Mouse (Mus musculus) gastrocnemius, adult 2 months (tissue): Measurements from ENCODE around the gene Fhad1. TPM values are rescaled to one million over a fixed set of nuclear protein-coding genes. Genes with fewer than 3 reads are reported as not detected.

Source experiments
- DNase-seq: peaks from one replicate; pipeline ENCODE4 v3.0.0; 2022
- H3K27ac ChIP-seq: fragments of 200-600 bp; 2 replicates; pipeline ENCODE4 v1.8.1; 2022; ENCODE audit warnings: mild to moderate bottlenecking
- H3K4me3 ChIP-seq: fragments of 200-600 bp; 2 replicates; pipeline ENCODE4 v1.8.1; 2022; ENCODE audit warnings: mild to moderate bottlenecking, moderate library complexity
- CTCF ChIP-seq: fragments of 200-600 bp; IDR thresholded peaks from 2 replicates; pipeline ENCODE4 v1.8.1; 2022; ENCODE audit warnings: antibody characterized with exemption, mild to moderate bottlenecking, moderate library complexity
- intact Hi-C: fragments of 180-260 bp; cut with DNase I; formaldehyde crosslinking; loops from one replicate; pipeline ENCODE4 v1.15.1; 2025
- total RNA-seq, 2 experiments: library from RNA; stranded (reverse); gene quantifications; 2 replicates each; pipeline ENCODE4 v1.2.3; 2021

Fhad1 gene
- total RNA-seq, 2 experiments from 2014 or later, result not detected

GRCm38 (mm10) chr4:141958188-141958587 lies 56.7 kb downstream of the Fhad1 start:
- H3K27ac ChIP-seq, result peak overlapping the region; percentile 51
- intact Hi-C loops, result loop anchor here (1.0 to 10.0 kb wide), 3 partner anchors 101 to 343 kb away; partner anchors contain the start of gene Tmem82
- peak; percentile 70 for DNase-seq
- TF ChIP-seq CTCF, result peak; percentile 91
- H3K4me3 ChIP-seq, result peak overlapping the region; percentile 35

GRCm38 (mm10) chr4:141957740-141958139 lies 57.1 kb downstream of the Fhad1 start:
- intact Hi-C loops, result loop anchor here (1.0 to 10.0 kb wide), 3 partner anchors 100 to 343 kb away; partner anchors contain the start of gene Tmem82
- DNase-seq, result no peak

GRCm38 (mm10) chr4:141956931-141957330 lies 58.0 kb downstream of the Fhad1 start:
- DNase-seq, result no peak
- Histone ChIP-seq H3K4me3 (no peak overlapping the region), H3K27ac (no peak overlapping the region)
- intact Hi-C loops, result loop anchor here (5.0 to 10.0 kb wide), 2 partner anchors 145 to 342 kb away; partner anchors contain the start of gene Tmem82
- no peak for TF ChIP-seq CTCF

More at GRCm38 (mm10) chr4:141957740-141958139, 57.1 kb downstream of the Fhad1 start:
- H3K4me3 ChIP-seq, result peak overlapping the region; percentile 35
- no peak overlapping the region for H3K27ac ChIP-seq
- TF ChIP-seq CTCF, result no peak

GRCm38 (mm10) chr4:141954770-141955720 lies 59.8 kb downstream of the Fhad1 start:
- no peak overlapping the region for H3K27ac ChIP-seq
- H3K4me3 ChIP-seq, result no peak overlapping the region
- intact Hi-C loops, result loop anchor here (5.0 to 10.0 kb wide), 2 partner anchors 143 to 340 kb away; partner anchors contain the start of gene Tmem82
- no peak for TF ChIP-seq CTCF
- DNase-seq, result no peak

- Histone ChIP-seq H3K27ac (no peak overlapping the region), H3K4me3 (no peak overlapping the region)
- TF ChIP-seq CTCF, result no peak
- DNase-seq, result no peak
- intact Hi-C loops, result loop anchor here (10.0 kb wide), 1 partner anchor 339 kb away; the partner anchor contains the start of gene Tmem82
These were observed 61.0 kb downstream of the Fhad1 start for GRCm38 (mm10) chr4:141953859-141954258.

GRCm38 (mm10) chr4:141953291-141953690 lies 61.6 kb downstream of the Fhad1 start:
- TF ChIP-seq CTCF, result no peak
- Histone ChIP-seq H3K4me3 (no peak overlapping the region), H3K27ac (no peak overlapping the region)
- no peak for DNase-seq
- intact Hi-C loops, result loop anchor here (10.0 kb wide), 1 partner anchor 338 kb away; the partner anchor contains the start of gene Tmem82

- no peak for TF ChIP-seq CTCF
- intact Hi-C loops, result loop anchor here (10.0 kb wide), 1 partner anchor 338 kb away; the partner anchor contains the start of gene Tmem82
- H3K27ac ChIP-seq, result no peak overlapping the region
These were observed 62.1 kb downstream of the Fhad1 start for GRCm38 (mm10) chr4:141952824-141953223.

GRCm38 (mm10) chr4:141952114-141952513 lies 62.8 kb downstream of the Fhad1 start:
- H3K4me3 ChIP-seq, result no peak overlapping the region
- intact Hi-C loops, result loop anchor here (10.0 kb wide), 1 partner anchor 337 kb away; the partner anchor contains the start of gene Tmem82
- no peak for TF ChIP-seq CTCF
- peak; percentile 34 for DNase-seq
- no peak overlapping the region for H3K27ac ChIP-seq

More at GRCm38 (mm10) chr4:141952824-141953223, 62.1 kb downstream of the Fhad1 start:
- H3K4me3 ChIP-seq, result no peak overlapping the region
- DNase-seq, result no peak

GRCm38 (mm10) chr4:141949436-141949835 lies 65.4 kb downstream of the Fhad1 start:
- intact Hi-C loops, result no loop called here
- Histone ChIP-seq H3K27ac (no peak overlapping the region), H3K4me3 (no peak overlapping the region)
- TF ChIP-seq CTCF, result no peak
- DNase-seq, result no peak

GRCm38 (mm10) chr4:141948822-141949221 lies 66.1 kb downstream of the Fhad1 start:
- no peak for DNase-seq
- H3K4me3 ChIP-seq, result no peak overlapping the region
- no peak for TF ChIP-seq CTCF
- H3K27ac ChIP-seq, result no peak overlapping the region
- intact Hi-C loops, result no loop called here

- no peak overlapping the region for H3K4me3 ChIP-seq
- no peak overlapping the region for H3K27ac ChIP-seq
- DNase-seq, result no peak
- intact Hi-C loops, result no loop called here
- no peak for TF ChIP-seq CTCF
These were observed 72.5 kb downstream of the Fhad1 start for GRCm38 (mm10) chr4:141942403-141942802.

- intact Hi-C loops, result no loop called here
- H3K4me3 ChIP-seq, result no peak overlapping the region
These were observed 73.6 kb downstream of the Fhad1 start for GRCm38 (mm10) chr4:141941289-141941688.

GRCm38 (mm10) chr4:141938535-141938934 lies 76.3 kb downstream of the Fhad1 start:
- DNase-seq, result no peak
- TF ChIP-seq CTCF, result no peak
- Histone ChIP-seq H3K27ac (no peak overlapping the region), H3K4me3 (no peak overlapping the region)
- intact Hi-C loops, result no loop called here

More at GRCm38 (mm10) chr4:141941289-141941688, 73.6 kb downstream of the Fhad1 start:
- no peak for TF ChIP-seq CTCF
- no peak for DNase-seq
- no peak overlapping the region for H3K27ac ChIP-seq
